Mouse (Mus musculus) E14TG2a.4 (cell line): ENCODE results near the gene Trpm1.

Experiments used
- H3K27me3 ChIP-seq: 2 replicates; pipeline ENCODE4 v1.6.1; 2014; ENCODE audit warnings: low read length, control low read depth; ENCODE audit not compliant: insufficient read depth
- H3K36me3 ChIP-seq: 2 replicates; pipeline ENCODE4 v1.6.1; 2014; ENCODE audit warnings: low read length, control low read depth; ENCODE audit not compliant: insufficient read depth
- H3K4me1 ChIP-seq: replicated peaks from 2 replicates; pipeline ENCODE4 v1.6.1; 2014; ENCODE audit warnings: low read depth, low read length, control low read depth
- H3K4me3 ChIP-seq: replicated peaks from 2 replicates; pipeline ENCODE4 v1.5.1; 2014; ENCODE audit warnings: mild to moderate bottlenecking, low read length
- H3K9me3 ChIP-seq: 2 replicates; pipeline ENCODE4 v1.6.1; 2014; ENCODE audit warnings: low read length, control low read depth
- CTCF ChIP-seq: conservative IDR thresholded peaks from 2 replicates; pipeline ENCODE4 v1.5.1; 2014; ENCODE audit warnings: low read length
- NANOG ChIP-seq: IDR thresholded peaks from 2 replicates; pipeline ENCODE4 v1.6.1; 2014; ENCODE audit warnings: borderline replicate concordance, low read length, mixed read lengths
- POU5F1 ChIP-seq: IDR thresholded peaks from 2 replicates; pipeline ENCODE4 v1.6.1; 2014; ENCODE audit warnings: low read length, borderline replicate concordance

The Trpm1 gene

DNA sequence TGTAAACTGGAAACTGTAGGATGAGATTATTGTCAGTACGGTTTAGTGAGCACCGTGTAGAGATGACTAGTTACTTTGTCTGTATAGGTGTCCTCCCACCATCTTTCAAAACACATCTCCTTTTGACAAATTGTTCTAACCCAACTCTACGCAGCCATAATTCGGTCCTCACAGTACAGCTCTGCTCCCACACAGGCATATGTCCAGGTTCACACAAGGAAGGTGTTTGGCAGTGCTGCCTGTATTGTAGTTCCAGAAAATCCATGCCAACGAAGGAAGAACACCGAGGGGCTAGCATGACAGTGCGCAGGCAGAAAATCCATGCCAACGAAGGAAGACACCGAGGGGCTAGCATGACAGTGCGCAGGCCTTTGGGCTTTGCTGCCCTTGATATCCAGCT lies 138.1 kb downstream of the Trpm1 start:
- H3K4me1 ChIP-seq, result peaks cover 8% of the 10 kb centered on the region
- peaks cover 5% of the 10 kb centered on the region; the same call in 1 of the 2 replicates for H3K27me3 ChIP-seq
- H3K9me3 ChIP-seq, result no peaks in the 10 kb centered on the region
- H3K4me3 ChIP-seq, result no peak overlapping the region
- no peaks in the 10 kb centered on the region; the same call in 1 of the 2 replicates for H3K36me3 ChIP-seq
- TF ChIP-seq NANOG (no peak), POU5F1 (no peak), CTCF (no peak)

- H3K4me1 ChIP-seq, result no peaks in the 10 kb centered on the region
- no peaks in the 10 kb centered on the region for H3K27me3 ChIP-seq
- no peak overlapping the region for H3K4me3 ChIP-seq
- no peaks in the 10 kb centered on the region for H3K9me3 ChIP-seq
- TF ChIP-seq NANOG, result no peak
- peaks cover 8% of the 10 kb centered on the region; the same call in 1 of the 2 replicates for H3K36me3 ChIP-seq
Measured at GRCm38 (mm10) chr7:64296286-64297010, 142.8 kb downstream of the Trpm1 start.

DNA sequence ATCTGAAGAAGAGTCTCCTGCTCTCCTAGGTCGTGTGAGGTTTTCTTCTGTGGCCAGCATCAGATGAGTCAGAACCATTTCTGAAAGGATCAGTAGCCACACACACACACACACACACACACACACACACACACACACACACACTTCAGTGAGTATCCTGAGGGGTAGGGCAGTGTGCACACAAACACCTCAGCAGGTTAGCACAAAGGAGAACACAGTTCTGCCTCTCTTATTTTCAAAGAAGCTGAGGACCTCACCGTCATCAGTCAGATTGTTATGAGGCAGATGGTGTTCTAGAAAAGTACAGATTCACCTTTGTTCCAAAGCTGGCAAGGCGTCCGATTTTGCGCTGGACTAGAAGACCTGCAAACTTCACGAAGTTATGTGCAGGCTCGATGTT lies 156.6 kb downstream of the Trpm1 start:
- no peaks in the 10 kb centered on the region for H3K9me3 ChIP-seq
- TF ChIP-seq CTCF, result no peak
- TF ChIP-seq POU5F1, result no peak
- no peak for TF ChIP-seq NANOG

GRCm38 (mm10) chr7:64310756-64311155 lies 157.1 kb downstream of the Trpm1 start:
- H3K4me3 ChIP-seq, result no peak overlapping the region
- H3K4me1 ChIP-seq, result no peaks in the 10 kb centered on the region
- H3K27me3 ChIP-seq, result no peaks in the 10 kb centered on the region
- H3K9me3 ChIP-seq, result no peaks in the 10 kb centered on the region
- TF ChIP-seq CTCF (no peak), POU5F1 (no peak), NANOG (no peak)
- peaks cover 16% of the 10 kb centered on the region for H3K36me3 ChIP-seq

More for the DNA sequence above, 156.6 kb downstream of the Trpm1 start:
- H3K36me3 ChIP-seq, result peaks cover 15% of the 10 kb centered on the region; the same call in 1 of the 2 replicates
- no peak overlapping the region for H3K4me3 ChIP-seq
- H3K27me3 ChIP-seq, result no peaks in the 10 kb centered on the region
- no peaks in the 10 kb centered on the region for H3K4me1 ChIP-seq

- H3K27me3 ChIP-seq, result no peaks in the 10 kb centered on the region
- H3K4me1 ChIP-seq, result no peaks in the 10 kb centered on the region
- no peak for TF ChIP-seq NANOG
- no peak for TF ChIP-seq POU5F1
- no peak for TF ChIP-seq CTCF
- H3K9me3 ChIP-seq, result no peaks in the 10 kb centered on the region
- H3K36me3 ChIP-seq, result peaks cover 21% of the 10 kb centered on the region
- no peak overlapping the region for H3K4me3 ChIP-seq
Measured at GRCm38 (mm10) chr7:64312811-64313210, 159.2 kb downstream of the Trpm1 start.
